Mouse (Mus musculus) neutrophil, adult 5-6 weeks (primary cell): Measurements from ENCODE around the gene Cwc22. TPM values are rescaled to one million over a fixed set of nuclear protein-coding genes. Genes with fewer than 3 reads are reported as not detected.

Experiments used
- ATAC-seq: fragments of 151-379, 151-347 bp; 2 replicates; pipeline ENCODE4 v1.8.0; 2017; ENCODE audit warnings: mild to moderate bottlenecking, moderate TSS enrichment; ENCODE audit not compliant: insufficient number of reproducible peaks, poor library complexity, low FRiP score, severe bottlenecking; ENCODE audit errors: extremely low read depth
- total RNA-seq: library from RNA; stranded (forward); fragments of 200-1000 nt; gene quantifications from 2 replicates; pipeline ENCODE4 v1.2.3, GENCODE M21; 2017

Cwc22 gene
- total RNA-seq, 1 experiment from 2014 or later: 106 TPM

GRCm38 (mm10) chr2:77933630-77934029 lies 12.5 kb downstream of the Cwc22 start:
- ATAC-seq: no peak

GRCm38 (mm10) chr2:77931958-77932357 lies 14.2 kb downstream of the Cwc22 start:
- ATAC-seq: no peak

GRCm38 (mm10) chr2:77928352-77928751 lies 17.8 kb downstream of the Cwc22 start:
- no peak for ATAC-seq

- no peak for ATAC-seq
These were observed 19.7 kb downstream of the Cwc22 start for GRCm38 (mm10) chr2:77926468-77926867.

GRCm38 (mm10) chr2:77925997-77926396 lies 20.2 kb downstream of the Cwc22 start:
- no peak for ATAC-seq

GRCm38 (mm10) chr2:77925187-77925924 lies 20.8 kb downstream of the Cwc22 start:
- no peak for ATAC-seq

GRCm38 (mm10) chr2:77924003-77924402 lies 22.2 kb downstream of the Cwc22 start:
- ATAC-seq: no peak

GRCm38 (mm10) chr2:77923182-77923581 lies 23.0 kb downstream of the Cwc22 start:
- ATAC-seq: no peak

GRCm38 (mm10) chr2:77921307-77921706 lies 24.9 kb downstream of the Cwc22 start:
- ATAC-seq: no peak

- no peak for ATAC-seq
These were observed 25.6 kb downstream of the Cwc22 start for GRCm38 (mm10) chr2:77920621-77921020.

GRCm38 (mm10) chr2:77918474-77918873 lies 27.7 kb downstream of the Cwc22 start:
- ATAC-seq: no peak

- no peak for ATAC-seq
These were observed 28.2 kb downstream of the Cwc22 start for GRCm38 (mm10) chr2:77918006-77918405.

GRCm38 (mm10) chr2:77917360-77917734 lies 28.8 kb downstream of the Cwc22 start:
- no peak for ATAC-seq

- no peak for ATAC-seq
These were observed 29.4 kb downstream of the Cwc22 start for GRCm38 (mm10) chr2:77916586-77917359.

GRCm38 (mm10) chr2:77915187-77915586 lies 31.0 kb downstream of the Cwc22 start:
- no peak for ATAC-seq

GRCm38 (mm10) chr2:77913628-77914027 lies 32.5 kb downstream of the Cwc22 start:
- ATAC-seq: no peak

- no peak for ATAC-seq
These were observed 34.0 kb downstream of the Cwc22 start for GRCm38 (mm10) chr2:77912197-77912596.

- no peak for ATAC-seq
These were observed 34.7 kb downstream of the Cwc22 start for GRCm38 (mm10) chr2:77911452-77911851.

GRCm38 (mm10) chr2:77910216-77910615 lies 36.0 kb downstream of the Cwc22 start:
- no peak for ATAC-seq

GRCm38 (mm10) chr2:77907164-77907563 lies 39.0 kb downstream of the Cwc22 start:
- no peak for ATAC-seq
